Mouse (Mus musculus): ENCODE data around the gene Gsn. TPM values are rescaled to one million over a fixed set of nuclear protein-coding genes. Genes with fewer than 3 reads are reported as not detected.

Gene Gsn
- total RNA-seq, 2 experiments from 2014 or later: 114 to 138 TPM

DNA sequence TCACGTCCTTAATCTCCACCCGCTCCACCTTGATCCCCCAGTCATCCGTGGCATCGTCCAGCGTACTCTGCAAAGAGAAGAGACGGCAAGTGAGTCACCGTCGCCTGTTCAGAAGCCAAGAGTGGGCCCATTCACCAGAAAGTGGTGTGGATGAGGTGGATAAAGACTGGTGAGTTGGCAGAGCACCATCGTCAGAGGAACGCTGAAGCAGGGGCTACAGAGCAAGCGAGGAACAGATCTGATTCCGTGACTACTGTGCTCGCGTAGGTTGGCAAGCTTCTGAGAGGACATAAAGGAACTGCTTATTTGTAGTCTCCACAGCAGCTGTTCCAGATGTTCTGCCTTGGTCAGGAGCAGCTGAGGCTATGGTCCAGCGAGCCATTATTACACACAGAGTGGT lies 64.2 kb downstream of the Gsn start:
- no peak for DNase-seq (ENCODE audit: extremely low spot score in 1 of 2, low spot score in 1 of 2)

DNA sequence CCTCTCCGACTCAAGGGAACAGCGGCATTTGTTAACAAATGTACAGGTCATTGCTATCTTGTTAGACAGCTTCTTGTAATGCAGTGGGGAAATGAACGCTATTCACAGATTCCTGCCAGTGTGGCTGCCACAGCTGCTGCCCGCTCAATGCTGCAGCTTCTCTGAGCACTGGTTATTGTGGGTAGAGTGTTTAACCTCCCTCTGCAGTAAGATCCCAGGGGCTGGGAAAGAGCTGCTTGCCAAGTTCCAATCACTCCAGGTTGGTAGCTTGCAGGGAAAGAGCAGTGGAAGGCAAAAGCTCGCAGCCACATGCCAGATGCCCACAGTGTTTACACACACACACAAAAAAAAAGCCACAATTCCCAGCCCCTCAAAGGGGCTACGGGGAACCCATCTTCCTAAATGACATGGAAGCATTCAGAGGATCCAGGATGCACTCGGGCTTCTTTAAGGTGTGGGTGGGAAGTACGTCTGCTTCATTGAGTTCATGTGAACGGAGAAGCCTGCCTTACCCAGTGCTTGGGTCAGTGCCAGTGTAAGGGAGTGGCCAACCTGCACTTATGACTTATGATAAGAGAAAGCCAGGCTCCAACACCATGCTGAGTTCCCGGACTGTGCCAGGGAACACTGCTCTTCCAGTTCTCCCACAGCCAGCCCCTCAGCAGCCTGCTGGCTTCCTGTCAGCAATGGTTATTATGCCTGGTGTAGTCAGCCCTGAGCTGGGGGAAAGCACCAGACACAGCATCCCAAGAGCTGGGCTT lies 66.4 kb downstream of the Gsn start:
- DNase-seq (ENCODE audit: extremely low spot score in 1 of 2, low spot score in 1 of 2): peak in 1 of 2 experiments; percentile 12

DNA sequence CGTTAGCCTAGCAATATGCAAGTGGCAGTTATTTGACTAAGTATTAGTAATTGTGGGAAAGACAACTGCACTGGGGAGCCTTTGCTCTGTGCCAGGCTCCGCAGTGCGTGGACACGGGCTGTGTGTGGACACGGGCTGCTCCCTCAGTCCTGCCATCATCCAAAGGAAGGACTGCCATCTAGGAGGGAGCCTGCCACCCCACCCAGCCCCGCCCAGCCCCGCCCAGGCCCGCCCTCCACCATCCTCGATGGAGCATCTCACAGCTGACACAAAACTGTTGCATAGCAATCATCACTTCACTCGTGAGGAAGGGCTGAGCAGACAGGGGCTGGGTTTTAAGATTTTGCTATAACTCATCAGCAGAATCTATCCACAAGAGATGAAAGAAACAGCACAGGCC lies 69.8 kb downstream of the Gsn start:
- DNase-seq (ENCODE audit: extremely low spot score in 1 of 2, low spot score in 1 of 2): no peak

DNA sequence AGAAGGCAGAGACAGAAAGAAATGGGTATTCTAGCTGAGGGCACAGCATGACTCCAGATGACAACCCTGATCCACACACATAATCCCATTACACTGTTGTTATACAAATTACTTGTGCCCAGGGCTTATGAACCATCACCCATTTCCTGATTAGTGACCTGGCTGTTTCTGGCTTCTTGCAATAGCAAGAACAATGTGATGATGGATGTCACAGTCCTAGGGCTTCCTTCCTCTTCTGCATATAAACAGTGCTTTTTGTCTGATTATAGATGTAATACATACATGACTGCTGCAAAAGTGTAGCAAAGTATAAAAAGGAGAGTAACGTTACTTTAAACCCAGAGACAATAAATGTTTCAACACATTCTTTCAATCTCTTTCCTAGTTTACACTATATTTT lies 70.8 kb downstream of the Gsn start:
- no peak for DNase-seq (ENCODE audit: extremely low spot score in 1 of 2, low spot score in 1 of 2)

DNA sequence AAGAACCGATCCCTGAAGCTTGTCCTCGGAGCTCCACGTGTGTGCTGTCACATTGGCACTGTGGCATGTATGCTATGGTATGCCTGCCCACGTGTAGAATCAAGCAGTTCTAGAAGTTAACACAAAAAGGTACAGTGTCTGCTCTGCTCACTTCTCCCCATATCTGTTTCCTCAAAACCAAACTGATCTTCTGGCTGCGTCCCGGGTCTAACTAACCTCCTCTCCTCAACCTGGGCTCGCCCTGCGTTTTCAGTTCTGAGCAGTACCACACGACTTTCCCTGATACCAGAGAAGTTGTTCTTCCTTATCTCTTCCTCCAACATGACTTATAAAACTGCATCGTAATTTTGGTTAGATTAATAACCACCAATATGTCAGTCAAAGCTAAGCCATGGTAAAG lies 71.4 kb downstream of the Gsn start:
- DNase-seq (ENCODE audit: extremely low spot score in 1 of 2, low spot score in 1 of 2): no peak

DNA sequence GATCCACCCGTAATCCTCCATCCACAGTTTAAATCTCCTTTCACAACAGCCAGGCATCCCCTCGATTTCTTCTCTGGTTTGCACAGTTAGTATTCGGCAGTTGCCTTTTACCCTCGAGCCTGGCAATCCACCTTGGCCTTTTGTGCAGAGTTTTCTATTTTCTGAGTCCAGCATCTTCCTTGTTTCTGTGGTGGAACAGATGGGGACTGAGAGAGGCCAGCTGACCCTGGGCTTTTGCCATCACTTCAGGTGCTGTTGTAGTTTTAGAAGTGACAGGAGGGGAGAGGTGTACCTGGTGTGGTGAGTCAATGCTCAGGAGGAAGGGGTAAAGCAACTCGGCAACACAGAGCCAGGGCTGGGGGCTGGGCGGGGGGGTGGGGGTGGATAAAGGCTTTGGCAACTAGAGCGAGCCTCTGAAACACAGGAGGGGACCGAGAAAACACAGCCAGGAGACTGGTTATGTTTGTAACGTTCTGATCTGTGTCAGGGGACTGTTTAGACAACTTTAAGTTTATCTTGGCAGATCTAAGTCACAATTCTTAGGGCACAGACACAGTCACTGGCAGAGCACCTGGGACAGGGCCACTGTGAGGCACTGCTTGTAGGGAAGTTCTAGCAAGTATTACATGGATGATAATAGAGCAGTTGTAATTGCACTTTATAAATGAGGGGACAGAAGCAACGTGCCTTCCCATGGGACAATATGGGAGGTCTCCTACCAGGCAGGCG lies 72.0 kb downstream of the Gsn start:
- no peak for DNase-seq (ENCODE audit: extremely low spot score in 1 of 2, low spot score in 1 of 2)

DNA sequence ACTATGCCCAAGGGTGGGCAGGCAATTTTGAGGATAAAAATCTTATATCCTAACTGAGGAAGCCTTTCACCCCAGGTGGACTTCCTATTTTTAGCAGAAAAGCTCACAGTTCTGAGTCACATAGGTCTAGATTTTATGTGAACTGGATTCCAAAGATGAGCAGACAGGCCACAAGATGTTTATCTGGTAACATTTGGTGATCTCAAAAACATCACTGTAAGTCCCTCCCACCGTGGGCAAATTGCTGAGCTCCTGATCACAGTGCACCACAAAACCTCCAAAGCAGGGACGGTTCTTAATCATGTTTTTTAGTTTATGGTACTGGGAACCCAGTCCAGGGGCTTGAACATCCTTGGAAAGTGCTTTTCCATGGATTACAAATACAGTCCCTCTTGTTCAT lies 72.9 kb downstream of the Gsn start:
- DNase-seq (ENCODE audit: extremely low spot score in 1 of 2, low spot score in 1 of 2): no peak

DNA sequence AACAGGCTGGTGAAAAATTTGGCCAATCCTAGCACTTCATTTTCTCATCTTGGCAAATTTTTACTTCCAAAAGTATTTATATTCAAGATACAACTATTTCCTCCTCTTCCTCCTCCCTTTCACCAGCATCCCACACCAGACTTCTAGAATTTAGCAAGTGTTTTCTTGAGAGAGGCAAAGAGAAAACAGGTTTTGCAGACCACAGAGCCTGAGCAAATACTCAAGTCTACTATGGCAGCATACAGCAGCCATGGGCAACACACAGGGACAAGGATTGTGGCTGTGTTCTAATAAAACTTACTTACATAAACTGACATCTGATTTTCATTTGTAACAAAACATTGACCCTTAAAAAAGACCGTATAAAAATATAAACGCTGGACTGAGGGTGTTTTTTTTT lies 75.0 kb downstream of the Gsn start:
- DNase-seq (ENCODE audit: extremely low spot score in 1 of 2, low spot score in 1 of 2): no peak

DNA sequence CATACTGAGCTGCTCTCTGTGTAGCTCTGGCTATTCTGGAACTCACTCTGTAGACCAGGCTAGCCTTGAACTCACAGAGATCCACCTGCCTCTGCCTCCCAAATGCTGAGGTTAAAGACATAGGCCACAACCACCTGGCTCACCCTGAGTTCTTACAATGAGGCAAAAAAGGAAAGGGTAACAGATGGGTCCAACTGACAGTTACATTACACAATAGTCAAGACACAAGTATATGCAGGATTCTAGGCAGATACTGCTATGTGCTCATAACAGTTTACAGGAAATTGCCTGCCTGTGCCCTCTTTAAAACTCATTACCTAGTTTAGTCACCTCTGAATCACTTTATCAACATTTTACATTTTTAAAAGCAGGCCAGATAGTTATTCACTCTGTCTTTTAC lies 77.5 kb downstream of the Gsn start:
- no peak for DNase-seq (ENCODE audit: extremely low spot score in 1 of 2, low spot score in 1 of 2)

DNA sequence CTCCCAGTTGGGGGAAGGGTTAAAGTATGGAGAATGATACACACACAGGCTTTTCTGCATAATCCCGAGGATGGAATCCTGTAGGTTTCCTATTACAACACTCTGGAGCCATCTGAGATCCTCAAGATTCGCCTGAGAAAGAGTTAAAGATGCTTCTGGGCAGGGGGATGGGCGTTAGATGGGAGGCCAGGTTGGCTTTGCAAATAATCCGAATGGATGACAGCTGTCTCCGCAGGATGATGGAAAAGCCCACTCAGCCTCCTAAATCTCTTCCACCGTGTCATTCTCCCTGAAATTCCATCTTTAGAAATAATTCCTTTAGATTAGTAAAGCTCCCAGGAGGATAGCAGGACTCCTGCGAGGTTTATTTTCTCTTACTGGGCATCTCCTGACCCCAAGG lies 79.4 kb downstream of the Gsn start:
- DNase-seq (ENCODE audit: extremely low spot score in 1 of 2, low spot score in 1 of 2): no peak

DNA sequence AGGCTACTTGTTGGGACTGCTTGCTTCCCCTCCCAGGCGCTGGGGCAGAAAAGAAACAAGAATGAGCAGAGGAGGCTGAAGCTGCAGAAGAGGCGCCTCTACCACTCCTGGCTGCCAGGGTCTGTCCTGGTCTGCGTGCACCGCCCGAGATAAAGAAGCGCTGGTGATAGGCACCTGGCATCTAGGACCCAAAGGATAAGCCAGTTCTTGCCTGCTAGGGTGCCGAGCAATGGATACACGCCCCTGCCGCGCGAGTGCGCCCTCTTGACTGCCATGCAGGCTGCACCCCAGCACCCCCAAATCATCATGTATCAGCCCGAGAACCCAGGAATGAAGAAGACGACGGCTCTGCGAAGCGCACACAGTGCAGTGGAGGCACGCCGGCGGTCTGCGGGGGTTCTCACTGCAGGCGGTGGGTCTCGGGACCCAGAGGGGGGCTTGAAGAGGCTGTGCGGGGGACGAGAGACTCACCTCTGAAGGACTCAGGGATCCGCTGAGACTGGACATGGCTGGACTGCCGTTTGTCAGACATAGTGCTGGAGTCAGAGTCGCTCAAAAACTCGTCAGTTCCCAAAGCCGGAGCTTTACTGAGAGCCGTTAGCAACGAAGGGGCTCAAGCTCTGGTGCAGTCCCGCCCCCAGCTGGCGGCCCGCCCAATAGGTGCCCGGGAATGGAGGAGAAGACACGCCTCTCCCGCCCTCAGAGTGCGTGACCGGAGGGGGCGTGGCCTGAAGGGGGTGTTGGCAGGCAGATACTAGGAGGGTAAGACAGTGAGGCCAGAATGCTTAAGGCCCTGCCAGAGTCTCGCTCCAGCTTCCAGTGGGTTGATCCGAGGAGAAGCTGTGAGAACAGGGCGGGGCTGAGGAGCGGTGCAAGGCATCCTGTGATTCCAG lies 80.5 kb downstream of the Gsn start, which contains the start of gene Stom:
TSS of gene Stom (minus strand) at position 589 of the 893 bp plus-strand sequence.
- peak; percentile 90 to 97 for DNase-seq (ENCODE audit: extremely low spot score in 1 of 2, low spot score in 1 of 2)

DNA sequence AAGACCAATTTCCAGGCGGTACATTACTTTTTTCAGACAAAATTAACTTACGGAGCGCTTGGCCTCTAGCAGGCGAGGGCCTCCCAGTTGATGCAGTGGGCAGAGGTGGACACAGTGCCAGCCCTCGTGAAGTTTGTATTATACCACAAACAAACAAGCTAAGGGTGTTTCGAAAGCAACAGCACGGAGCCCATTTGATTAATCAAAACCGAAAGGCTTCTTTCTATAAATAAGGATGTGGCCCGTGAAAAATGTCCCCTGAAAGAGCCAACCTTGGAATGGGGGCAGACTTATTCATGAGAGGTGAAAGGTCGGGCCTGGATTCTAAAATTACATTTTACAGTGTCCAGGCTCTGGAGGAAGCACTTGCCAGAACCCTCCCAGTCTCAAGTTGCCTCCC lies 81.2 kb downstream of the Gsn start:
- DNase-seq (ENCODE audit: extremely low spot score in 1 of 2, low spot score in 1 of 2): no peak

DNA sequence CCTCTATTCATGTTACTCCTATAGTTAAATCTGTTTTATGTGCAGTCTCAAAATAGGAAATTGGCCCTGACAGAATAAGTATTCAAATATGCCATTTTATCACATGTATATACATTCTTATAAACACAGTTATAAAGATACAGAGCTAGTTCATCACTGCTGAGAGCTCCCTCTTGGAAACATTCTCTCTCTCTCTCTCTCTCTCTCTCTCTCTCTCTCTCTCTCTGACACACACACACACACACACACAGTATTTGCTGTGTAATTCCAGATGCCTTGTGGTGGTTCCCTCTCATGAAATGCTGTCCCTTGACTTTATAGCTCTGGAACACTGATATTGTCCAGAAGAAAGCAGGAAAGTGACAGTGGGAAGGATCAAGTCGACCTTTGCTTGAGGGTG lies 81.9 kb downstream of the Gsn start:
- no peak for DNase-seq (ENCODE audit: extremely low spot score in 1 of 2, low spot score in 1 of 2)

DNA sequence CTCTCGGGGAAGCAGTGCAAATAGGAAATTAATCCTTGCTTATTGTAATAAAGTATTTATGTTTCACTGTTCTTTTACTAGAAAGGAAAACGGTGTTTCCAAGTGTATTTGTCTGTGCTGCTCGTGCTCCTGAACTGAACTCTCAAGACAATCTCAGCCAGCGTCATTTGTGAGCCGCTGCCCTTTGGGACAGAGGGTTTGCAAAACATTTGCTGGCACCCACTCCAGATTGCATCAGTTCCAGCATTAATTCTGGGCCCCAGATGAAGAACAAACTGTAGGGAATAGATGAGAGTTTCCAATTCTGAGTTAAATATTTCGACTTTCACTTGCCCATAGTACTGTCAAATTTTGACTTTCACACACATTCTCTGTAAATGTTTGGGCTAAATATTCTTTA lies 82.5 kb downstream of the Gsn start:
- no peak for DNase-seq (ENCODE audit: extremely low spot score in 1 of 2, low spot score in 1 of 2)

DNA sequence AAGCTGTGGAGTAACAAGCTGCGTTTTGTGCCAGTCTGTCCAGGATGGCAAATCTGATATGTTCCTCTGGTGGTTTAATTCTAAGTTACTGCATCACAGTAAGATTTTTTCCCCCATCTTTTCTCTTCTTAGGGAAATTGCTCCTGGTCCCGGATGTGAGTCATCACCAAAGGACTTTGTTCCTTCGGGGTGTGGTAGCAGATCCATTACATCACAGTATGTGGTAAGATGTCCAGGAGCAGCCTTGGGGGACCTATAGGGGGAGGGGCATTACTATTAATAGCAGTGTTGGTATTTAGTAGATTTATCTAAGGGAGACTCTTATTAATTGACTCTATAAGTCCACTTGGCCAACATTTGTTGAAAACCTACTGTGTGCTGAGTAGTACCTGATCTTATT lies 86.4 kb downstream of the Gsn start:
- DNase-seq (ENCODE audit: extremely low spot score in 1 of 2, low spot score in 1 of 2): no peak

DNA sequence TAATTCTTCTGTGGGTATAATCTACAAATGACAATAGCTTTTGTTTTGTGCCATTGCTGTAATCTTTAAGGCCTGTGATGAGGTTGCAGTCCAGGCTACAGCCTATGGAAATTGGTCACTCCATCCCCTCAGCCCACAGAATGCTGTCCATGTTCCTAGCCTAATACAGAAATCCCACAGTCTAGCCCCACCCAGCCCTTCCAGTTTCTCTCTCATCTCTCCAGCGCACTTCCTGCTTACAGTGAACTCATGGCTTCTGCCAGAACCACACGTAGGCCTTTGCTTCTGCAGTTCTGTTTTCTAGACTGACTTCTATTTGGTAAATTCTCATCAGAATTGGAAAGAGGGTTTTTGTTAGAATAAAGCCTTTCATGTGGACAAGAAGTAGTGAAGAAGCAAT lies 89.8 kb downstream of the Gsn start:
- DNase-seq (ENCODE audit: extremely low spot score in 1 of 2, low spot score in 1 of 2): no peak

DNA sequence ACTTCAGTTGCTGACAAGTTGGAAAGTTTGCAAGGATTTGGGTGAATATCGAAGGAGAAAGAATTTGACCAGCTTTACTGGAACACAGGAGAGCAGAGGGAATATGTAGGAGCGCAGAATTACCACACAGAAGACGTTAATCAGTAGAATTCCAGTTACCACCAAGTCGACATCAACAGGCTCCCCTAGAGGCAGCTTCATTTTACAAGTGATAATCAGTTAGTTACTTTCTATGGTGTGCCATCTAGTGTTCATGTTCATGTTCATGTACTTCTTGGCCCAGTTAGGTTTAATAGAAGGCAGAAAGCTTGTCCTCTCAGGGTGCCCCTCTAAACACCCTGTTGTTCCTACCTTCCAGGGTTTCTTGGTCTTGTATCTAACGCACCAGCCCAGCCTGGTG lies 93.0 kb downstream of the Gsn start:
- DNase-seq (ENCODE audit: extremely low spot score in 1 of 2, low spot score in 1 of 2): no peak

Data from layer of hippocampus, postnatal 25 days (tissue).